Mouse (Mus musculus): ENCODE measurements around the gene Birc7.
A peak's percentile ranks its signal among the peaks of the same experiment; 100 is the strongest.

Gene Birc7

GRCm38 (mm10) chr2:180967010-180967763 lies 38.4 kb downstream of the Birc7 start, which contains the start of gene Arfgap1:
Gene Arfgap1, plus strand, starts transcription at chr2:180967225.
- DNase-seq (ENCODE audit: low read depth) = peak; percentile 91

DNA sequence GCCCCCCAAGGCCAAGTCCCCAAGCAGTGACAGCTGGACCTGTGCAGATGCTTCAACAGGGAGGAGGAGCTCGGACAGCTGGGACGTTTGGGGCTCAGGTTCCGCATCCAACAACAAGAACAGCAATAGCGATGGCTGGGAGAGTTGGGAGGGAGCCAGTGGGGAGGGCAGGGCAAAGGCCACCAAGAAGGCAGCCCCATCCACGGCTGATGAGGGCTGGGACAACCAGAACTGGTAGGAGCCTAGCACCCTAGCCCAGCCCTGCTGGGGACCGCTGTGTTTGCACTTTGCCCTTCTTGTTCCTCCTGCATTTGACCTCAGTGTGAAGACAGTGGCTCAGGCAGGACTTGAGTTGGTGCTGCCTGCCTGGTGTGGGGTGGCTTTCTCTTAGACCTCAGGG lies 52.3 kb downstream of the Birc7 start:
- no peak for DNase-seq (ENCODE audit: low read depth)
